In genomic region chr4:44012376-44013367, GRCm38 (mm10) we compare ENCODE assay signal across 7 mouse cellular contexts. TPM values are rescaled to one million over a fixed set of nuclear protein-coding genes. Genes with fewer than 3 reads are reported as not detected.
A peak's percentile ranks its signal among the peaks of the same experiment; 100 is the strongest.
DNase-seq lines count a peak whose midpoint lies in the region; ATAC-seq and TF ChIP-seq lines count a peak whose summit lies in the region.

No protein-coding gene starts in this region.

- peak overlapping the region; percentile 98 for H3K4me3 ChIP-seq in embryonic facial prominence, embryonic 12.5 days
- H3K4me3 ChIP-seq in kidney, adult 2 months (ENCODE audit: insufficient read depth, low read depth, low read length): peak overlapping the region; percentile 89
- H3K4me3 ChIP-seq in limb, embryonic 12.5 days (replicated peaks): peak overlapping the region; percentile 99
- peak overlapping the region; percentile 83 for H3K4me3 ChIP-seq in midbrain, embryonic 15.5 days
- peak overlapping the region; percentile 66 for H3K4me3 ChIP-seq in spleen, adult 2 months (ENCODE audit: extremely low read depth, insufficient read depth, insufficient read length)

- peak overlapping the region; percentile 95 for H3K9ac ChIP-seq in embryonic facial prominence, embryonic 12.5 days
- H3K9ac ChIP-seq in limb, embryonic 12.5 days (replicated peaks): peak overlapping the region; percentile 96
- H3K9ac ChIP-seq in midbrain, embryonic 15.5 days: peak overlapping the region; percentile 91

- peaks cover 20% of the 10 kb centered on the region for H3K4me1 ChIP-seq in embryonic facial prominence, embryonic 12.5 days
- H3K4me1 ChIP-seq in kidney, adult 2 months (ENCODE audit: control insufficient read depth, insufficient read depth, low read length): peaks cover 28% of the 10 kb centered on the region
- H3K4me1 ChIP-seq in limb, embryonic 12.5 days (replicated peaks): peaks cover 18% of the 10 kb centered on the region
- peaks cover 27% of the 10 kb centered on the region for H3K4me1 ChIP-seq in midbrain, embryonic 15.5 days
- H3K4me1 ChIP-seq in spleen, adult 2 months (ENCODE audit: control insufficient read depth, insufficient read depth, insufficient read length): peaks cover 14% of the 10 kb centered on the region

- H3K27me3 ChIP-seq in embryonic facial prominence, embryonic 12.5 days: no peaks in the 10 kb centered on the region
- no peaks in the 10 kb centered on the region for H3K27me3 ChIP-seq in kidney, adult 2 months (replicated peaks; ENCODE audit: control insufficient read depth, insufficient read depth, low read length)
- no peaks in the 10 kb centered on the region for H3K27me3 ChIP-seq in limb, embryonic 12.5 days
- no peaks in the 10 kb centered on the region for H3K27me3 ChIP-seq in midbrain, embryonic 15.5 days (replicated peaks)
- H3K27me3 ChIP-seq in spleen, adult 2 months (ENCODE audit: control insufficient read depth, insufficient read depth, low read length): no peaks in the 10 kb centered on the region

- under 1% methylated on average over 77 of the region's 77 CpGs for WGBS in embryonic facial prominence, embryonic 12.5 days
- whole genome bisulfite sequencing in kidney, adult 2 months: under 1% methylated on average over 77 of the region's 77 CpGs
- under 1% methylated on average over 77 of the region's 77 CpGs for WGBS in limb, embryonic 12.5 days
- under 1% methylated on average over 77 of the region's 77 CpGs for whole genome bisulfite sequencing in midbrain, embryonic 15.5 days
- under 1% methylated on average over 77 of the region's 77 CpGs for WGBS in spleen, adult 2 months

- H3K9me3 ChIP-seq in embryonic facial prominence, embryonic 12.5 days: no peaks in the 10 kb centered on the region
- H3K9me3 ChIP-seq in limb, embryonic 12.5 days: no peaks in the 10 kb centered on the region
- no peaks in the 10 kb centered on the region for H3K9me3 ChIP-seq in midbrain, embryonic 15.5 days

- TF ChIP-seq POLR2A in kidney, adult 2 months (IDR thresholded peaks at IDR 0.05; ENCODE audit: low read depth, low read length): peak; percentile 81
- TF ChIP-seq POLR2A in spleen, adult 2 months (IDR thresholded peaks at IDR 0.05; ENCODE audit: low read depth, low read length): peak; percentile 90

- H3K36me3 ChIP-seq in embryonic facial prominence, embryonic 12.5 days: no peaks in the 10 kb centered on the region
- H3K36me3 ChIP-seq in kidney, adult 2 months (ENCODE audit: control insufficient read depth, insufficient read depth, low read length): no peaks in the 10 kb centered on the region
- peaks cover 13% of the 10 kb centered on the region; the same call in 1 of the 2 replicates for H3K36me3 ChIP-seq in limb, embryonic 12.5 days
- no peaks in the 10 kb centered on the region for H3K36me3 ChIP-seq in midbrain, embryonic 15.5 days (replicated peaks)
- H3K36me3 ChIP-seq in spleen, adult 2 months (ENCODE audit: control insufficient read depth, insufficient read depth, low read length): no peaks in the 10 kb centered on the region

- ATAC-seq in embryonic facial prominence, embryonic 12.5 days (ENCODE audit: insufficient number of reproducible peaks, insufficient read depth, low FRiP score, low TSS enrichment): peak; percentile 92
- peak; percentile 96 for ATAC-seq in limb, embryonic 12.5 days (ENCODE audit: insufficient number of reproducible peaks, insufficient read depth, low FRiP score, low TSS enrichment, low read depth)
- peak; percentile 99 for ATAC-seq in midbrain, embryonic 15.5 days (replicated peaks)

- DNase-seq in adrenal gland, postnatal 25 days: peak; percentile 86
- DNase-seq in heart, adult 18-20 months: peak; percentile 94 to 98
- DNase-seq in kidney, adult 2 months: peak; percentile 98
- DNase-seq in spleen, adult 2 months (ENCODE audit: low read depth in 1 of 2, low spot score in 2 of 2): peak; percentile 80 to 87

- peak overlapping the region; percentile 98 for H3K4me2 ChIP-seq in embryonic facial prominence, embryonic 12.5 days (replicated peaks)
- peak overlapping the region; percentile 96 for H3K4me2 ChIP-seq in limb, embryonic 12.5 days
- peak overlapping the region; percentile 84 for H3K4me2 ChIP-seq in midbrain, embryonic 15.5 days

- no peak for TF ChIP-seq CTCF in kidney, adult 2 months (conservative IDR thresholded peaks at IDR 0.05; ENCODE audit: insufficient read depth, insufficient read length, low read depth, low read length)
- TF ChIP-seq CTCF in spleen, adult 2 months (IDR thresholded peaks at IDR 0.05; ENCODE audit: extremely low read depth, insufficient read depth, insufficient read length, insufficient replicate concordance): 0 out of 2 replicates have a peak, but pooled peaks have one; percentile 0

- peak overlapping the region; percentile 69 for H3K27ac ChIP-seq in embryonic facial prominence, embryonic 12.5 days
- peak overlapping the region; percentile 73 for H3K27ac ChIP-seq in kidney, adult 2 months (ENCODE audit: insufficient read depth, low read depth, low read length)
- peak overlapping the region; percentile 72 for H3K27ac ChIP-seq in limb, embryonic 12.5 days
- peak overlapping the region; percentile 83 for H3K27ac ChIP-seq in midbrain, embryonic 15.5 days
- peak overlapping the region; percentile 90 for H3K27ac ChIP-seq in spleen, adult 2 months (ENCODE audit: insufficient read depth, low read length)

RNA-seq across cellular contexts. Expression of gene Clta, which starts 8.4 kb away (rescaled TPM):
- total RNA-seq in adrenal gland, postnatal 25 days (2021): 169 and 173 TPM in 2 replicates
- 254 and 261 TPM in 2 replicates for polyA plus RNA-seq in embryonic facial prominence, embryonic 12.5 days (2016; fragmentation: Nextera tagmentation; extraction: Ambion mirVana)
- total RNA-seq in heart, adult 18-20 months (2021): 10 to 100 TPM; 79.0 to 83.2 TPM
- polyA plus RNA-seq in kidney, adult 2 months (2012; rRNA removed): 212 and 261 TPM in 2 replicates
- 241 and 247 TPM in 2 replicates for polyA plus RNA-seq in limb, embryonic 12.5 days (2016; fragmentation: Nextera tagmentation; extraction: Ambion mirVana)
- polyA plus RNA-seq in midbrain, embryonic 15.5 days (2015; fragmentation: Nextera tagmentation; extraction: Ambion mirVana): 331 and 334 TPM in 2 replicates
- 183 and 235 TPM in 2 replicates for polyA plus RNA-seq in spleen, adult 2 months (2012; rRNA removed)

RNA-seq across cellular contexts. Expression of gene Ccin, which starts 29.4 kb away (rescaled TPM):
- total RNA-seq in adrenal gland, postnatal 25 days (2021): not detected in 2 replicates
- 0.11 TPM in 1 of 2 replicates, not detected in the other for polyA plus RNA-seq in embryonic facial prominence, embryonic 12.5 days (2016; fragmentation: Nextera tagmentation; extraction: Ambion mirVana)
- total RNA-seq in heart, adult 18-20 months (2021): not detected
- 0.12 and 0.13 TPM in 2 replicates for polyA plus RNA-seq in kidney, adult 2 months (2012; rRNA removed)
- polyA plus RNA-seq in limb, embryonic 12.5 days (2016; fragmentation: Nextera tagmentation; extraction: Ambion mirVana): not detected in 2 replicates
- not detected in 2 replicates for polyA plus RNA-seq in midbrain, embryonic 15.5 days (2015; fragmentation: Nextera tagmentation; extraction: Ambion mirVana)
- 0.04 and 0.12 TPM in 2 replicates for polyA plus RNA-seq in spleen, adult 2 months (2012; rRNA removed)

RNA-seq across cellular contexts. Expression of gene Glipr2, which starts 55.5 kb away (rescaled TPM):
- 2.4 and 3.1 TPM in 2 replicates for total RNA-seq in adrenal gland, postnatal 25 days (2021)
- polyA plus RNA-seq in embryonic facial prominence, embryonic 12.5 days (2016; fragmentation: Nextera tagmentation; extraction: Ambion mirVana): 113 and 118 TPM in 2 replicates
- total RNA-seq in heart, adult 18-20 months (2021): 1 to 10 TPM; 3.3 to 4.4 TPM
- polyA plus RNA-seq in kidney, adult 2 months (2012; rRNA removed): 3.3 and 4.7 TPM in 2 replicates
- 86.2 and 89.9 TPM in 2 replicates for polyA plus RNA-seq in limb, embryonic 12.5 days (2016; fragmentation: Nextera tagmentation; extraction: Ambion mirVana)
- 28.6 and 29.2 TPM in 2 replicates for polyA plus RNA-seq in midbrain, embryonic 15.5 days (2015; fragmentation: Nextera tagmentation; extraction: Ambion mirVana)
- polyA plus RNA-seq in spleen, adult 2 months (2012; rRNA removed): 13.7 and 19.8 TPM in 2 replicates

Comparison
In these comparisons a context has a peak if more than half of its experiments do, and no peak if none do; other contexts are left out.
1. Peak in every context shown above with its lines: DNase-seq, ATAC-seq, H3K4me3 ChIP-seq and H3K27ac ChIP-seq.